Mouse (Mus musculus) CH12F3 (cell line): ENCODE data around the gene Snx33.
"Not testable (repeated sequence)": the region's sequence is repeated elsewhere in the genome, so short reads cannot be mapped to it uniquely, and the experiment has no call there.

ENCODE experiments used
- in situ Hi-C: fragments of 300-500 bp; cut with MboI; formaldehyde crosslinking; loops from 2 replicates; pipeline ENCODE4 v1.14.3; 2020; ENCODE audit warnings: low sequenced_read_pairs

Gene Snx33

GRCm38 (mm10) chr9:56926025-56926360 is 2.2 kb downstream of the Snx33 start:
- in situ Hi-C loops = no loop called here

DNA sequence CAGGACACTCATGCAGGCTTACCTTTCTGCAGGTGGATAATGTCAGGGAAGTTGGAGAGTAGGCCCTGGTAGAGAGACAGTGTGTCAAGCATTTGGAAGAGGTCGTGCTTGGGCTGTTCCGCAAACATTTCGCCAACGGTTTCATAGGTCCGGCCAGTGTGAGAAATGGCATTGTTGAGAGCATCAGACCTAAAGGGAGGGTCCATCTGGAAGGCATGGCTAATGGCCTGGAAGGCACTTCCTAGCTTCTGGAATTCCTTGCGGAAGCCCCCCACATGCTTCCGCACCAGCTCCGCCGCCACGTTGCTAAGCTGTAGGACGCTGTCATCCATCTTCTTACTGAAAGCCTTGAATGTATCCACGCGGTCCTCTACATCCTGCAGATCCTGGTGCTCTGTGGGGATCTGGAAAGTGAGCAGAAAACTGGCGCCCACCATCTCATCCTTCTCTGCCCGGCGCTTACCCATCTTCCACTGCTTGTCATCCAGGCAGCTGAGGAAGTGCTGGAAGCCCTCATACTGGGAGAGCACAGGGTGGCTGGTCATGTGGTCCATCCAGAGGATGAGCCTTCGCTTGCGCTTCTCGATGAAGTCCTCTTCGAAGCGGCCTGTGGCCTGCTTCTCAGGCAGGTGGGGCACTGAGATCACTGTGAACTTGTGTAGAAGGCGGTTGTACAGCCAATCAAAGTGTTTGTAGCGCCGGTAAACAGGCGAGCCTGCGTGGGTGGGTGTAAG is 2.7 kb downstream of the Snx33 start:
- in situ Hi-C loops = no loop called here

DNA sequence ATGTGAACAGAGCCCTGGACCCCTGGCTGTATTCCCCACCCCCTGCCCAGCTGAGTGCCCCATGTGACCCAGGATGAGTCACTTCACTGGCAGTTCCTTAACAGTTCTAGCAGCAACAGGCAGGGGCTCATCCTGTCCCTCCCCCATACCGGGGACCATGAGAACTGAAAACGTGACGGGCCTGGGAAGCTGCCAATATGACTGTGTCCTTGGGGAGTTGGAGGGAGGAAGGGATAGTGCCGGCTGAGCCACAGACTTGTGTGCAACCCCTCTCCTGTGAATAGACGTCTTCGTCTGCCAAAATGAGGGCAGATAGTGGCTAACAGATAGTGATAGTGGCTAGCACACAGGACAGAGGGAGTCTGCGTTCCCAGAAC is 3.5 kb downstream of the Snx33 start:
- in situ Hi-C loops = no loop called here

DNA sequence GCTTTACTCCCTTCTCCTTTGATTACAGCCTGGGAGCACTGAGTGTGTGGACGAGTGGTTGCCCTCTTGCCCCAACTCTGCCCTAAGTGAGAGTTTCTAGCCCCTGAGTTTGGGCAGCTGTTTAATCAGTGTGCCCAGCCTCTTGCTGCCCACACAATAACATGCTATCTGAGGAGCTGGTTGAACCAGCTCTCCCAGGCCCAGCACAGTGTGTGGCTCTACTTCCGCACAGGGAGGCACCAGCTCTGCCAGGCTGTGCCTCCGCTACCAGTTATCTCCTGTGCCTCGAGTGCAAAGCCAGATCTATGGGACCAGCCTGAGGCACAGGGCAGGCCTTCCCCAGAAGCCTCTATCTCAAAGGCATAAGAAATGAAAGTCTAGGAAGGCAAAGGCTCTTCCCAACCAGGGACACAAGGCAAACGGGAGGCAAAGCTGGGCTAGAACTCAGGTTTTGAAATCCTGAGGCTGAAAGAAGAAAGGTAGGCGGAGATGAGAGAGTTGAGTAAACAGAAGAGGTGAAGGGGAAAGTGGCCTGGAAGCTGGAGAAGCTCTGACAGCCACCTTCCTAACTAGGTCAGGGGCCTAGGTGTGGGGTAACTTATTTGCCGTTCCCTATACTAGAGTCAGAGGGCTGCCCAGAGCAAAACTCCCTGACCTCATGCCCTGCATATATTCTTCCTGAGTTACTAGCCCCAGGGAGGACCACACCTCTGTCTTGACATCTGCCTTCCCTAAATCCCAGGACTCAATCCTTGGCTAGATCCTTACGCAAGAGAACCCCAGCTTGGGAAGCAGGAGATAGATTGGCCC is 4.1 kb downstream of the Snx33 start:
- in situ Hi-C loops = no loop called here

DNA sequence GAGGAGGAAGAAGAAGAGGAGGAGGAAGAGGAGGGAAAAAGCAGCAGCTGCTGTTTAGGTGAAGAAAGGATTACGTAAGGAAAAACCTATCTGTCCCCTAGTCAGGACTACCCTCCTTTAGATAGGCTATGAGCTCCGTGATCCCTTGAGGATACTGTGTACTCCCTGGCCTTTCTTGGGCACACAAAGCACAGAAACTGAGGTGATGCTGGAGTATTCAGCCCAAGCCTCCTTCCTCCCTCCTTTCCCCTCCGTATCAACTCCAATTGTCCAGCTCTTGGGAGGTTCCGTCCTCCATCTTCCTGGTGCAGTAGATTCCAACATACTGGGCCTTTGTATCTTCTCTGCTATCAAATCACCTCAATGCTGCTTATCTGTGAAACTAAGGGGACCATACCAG is 5.4 kb downstream of the Snx33 start:
- in situ Hi-C loops = no loop called here

GRCm38 (mm10) chr9:56918466-56918865 is 9.7 kb downstream of the Snx33 start:
- in situ Hi-C loops = no loop called here

DNA sequence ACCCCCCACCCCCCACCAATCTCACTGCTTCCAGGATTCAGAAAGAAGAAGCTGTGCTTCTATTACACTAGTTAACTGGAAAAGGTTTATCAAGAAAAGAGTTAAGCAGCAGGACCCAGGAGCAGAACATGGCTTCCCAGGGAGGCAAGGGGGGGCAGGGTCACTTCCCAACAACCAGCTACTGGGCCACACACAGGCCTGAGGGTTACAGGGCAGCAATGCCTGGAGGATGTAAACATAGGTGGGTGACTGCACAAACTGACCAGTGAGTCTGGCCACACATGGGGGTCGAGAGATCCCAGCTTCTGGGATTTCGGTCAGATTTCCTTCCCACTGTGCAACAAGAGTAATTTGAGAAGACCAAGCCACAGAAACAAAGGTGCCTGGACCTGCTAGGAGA is 11.0 kb downstream of the Snx33 start:
- in situ Hi-C loops = no loop called here

DNA sequence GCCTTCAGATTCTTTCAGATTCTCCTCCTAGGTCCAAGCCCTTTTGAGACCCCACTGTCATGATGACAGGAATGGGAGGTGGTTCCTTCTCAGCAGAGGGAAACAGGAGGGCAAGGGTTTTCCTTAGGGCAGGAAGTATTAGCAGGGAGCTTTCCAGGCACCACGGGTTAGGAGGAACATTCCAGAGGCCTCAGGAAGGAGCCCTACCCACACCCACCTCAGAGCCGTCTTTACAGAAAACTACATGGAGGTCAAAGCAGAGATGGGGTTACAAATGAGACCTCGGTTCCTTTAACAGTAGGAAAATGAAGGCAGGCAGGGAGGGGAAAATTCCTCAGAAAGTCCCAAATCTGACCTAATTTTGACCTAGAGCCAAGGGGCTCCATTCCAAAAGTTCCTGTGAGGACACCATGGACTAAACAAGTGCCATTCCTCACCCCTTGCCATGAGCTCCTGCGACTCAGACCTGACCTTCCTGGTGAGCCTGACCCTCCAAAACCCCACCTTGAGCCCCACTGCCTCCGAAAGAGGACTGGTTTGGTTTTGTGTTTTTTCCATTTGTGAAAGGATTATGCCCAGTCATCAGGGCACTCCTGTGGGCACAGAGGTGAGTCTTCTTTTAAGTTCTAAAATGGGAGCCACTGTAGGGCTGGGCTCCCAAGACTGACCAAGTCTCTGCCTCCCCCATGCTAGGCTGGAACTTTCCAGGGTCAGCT is 12.3 kb downstream of the Snx33 start:
- in situ Hi-C loops = no loop called here

DNA sequence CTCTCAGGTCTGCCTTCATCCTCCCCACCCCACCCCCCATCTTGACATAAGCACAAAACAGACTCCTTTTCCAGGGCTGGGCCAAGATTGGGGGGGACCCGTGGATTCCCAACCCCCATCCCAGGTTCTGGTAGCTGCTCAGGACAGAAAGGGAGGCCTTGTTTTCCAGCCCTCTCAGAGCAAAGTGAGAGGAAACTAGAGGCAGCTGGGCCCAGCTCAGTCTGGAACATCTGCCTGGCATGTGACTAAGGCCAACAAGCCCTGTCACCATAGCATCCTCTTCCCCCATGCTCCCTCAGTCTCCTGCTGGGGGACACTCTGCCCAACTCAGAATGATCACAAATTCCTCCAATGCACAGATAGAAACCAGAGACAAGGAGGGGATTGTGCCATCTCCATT is 13.1 kb downstream of the Snx33 start:
- in situ Hi-C loops = no loop called here

- in situ Hi-C loops = no loop called here
Observed at GRCm38 (mm10) chr9:56913991-56914390, 14.2 kb downstream of the Snx33 start.

- in situ Hi-C loops = no loop called here
Observed at GRCm38 (mm10) chr9:56911017-56911416, 17.2 kb downstream of the Snx33 start.

DNA sequence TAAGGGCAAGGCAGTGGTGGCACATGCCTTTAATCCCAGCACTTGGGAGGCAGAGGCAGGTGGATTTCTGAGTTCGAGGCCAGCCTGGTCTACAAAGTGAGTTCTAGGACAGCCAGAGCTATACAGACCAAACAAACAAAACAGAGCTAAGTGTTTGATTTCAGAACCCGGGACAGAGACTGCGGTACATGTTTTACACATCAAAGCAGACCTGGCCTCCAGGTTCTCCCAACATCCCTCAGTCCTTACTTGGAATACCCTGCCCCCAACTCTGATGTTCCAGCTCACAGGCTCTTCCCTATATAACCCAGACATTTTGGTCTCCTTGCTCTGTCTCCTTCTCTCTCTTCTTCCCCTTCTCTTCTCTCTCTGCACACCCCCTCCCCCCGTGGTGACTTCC is 18.2 kb downstream of the Snx33 start:
- in situ Hi-C loops = not testable (repeated sequence)

DNA sequence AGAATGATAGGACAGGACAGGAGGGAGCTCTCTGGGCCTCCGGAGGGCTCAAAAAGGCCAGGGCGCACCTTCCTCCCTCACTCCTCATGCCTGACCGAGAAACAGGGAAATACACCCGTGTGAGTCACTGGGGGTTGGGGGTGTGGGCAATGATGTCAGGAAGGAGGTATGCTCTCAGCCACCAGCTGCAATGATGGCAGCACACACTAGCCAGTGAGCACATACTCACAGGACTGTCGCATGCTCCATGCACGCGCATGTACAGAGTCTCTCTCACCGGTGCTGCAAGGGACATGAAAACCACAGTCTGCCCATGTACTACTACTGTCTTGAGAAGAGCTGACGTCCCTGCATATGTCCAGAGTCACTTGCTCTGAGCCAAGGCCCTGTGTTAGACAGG is 20.6 kb downstream of the Snx33 start:
- in situ Hi-C loops = no loop called here

- in situ Hi-C loops = no loop called here
Observed at GRCm38 (mm10) chr9:56903662-56904061, 24.5 kb downstream of the Snx33 start.

DNA sequence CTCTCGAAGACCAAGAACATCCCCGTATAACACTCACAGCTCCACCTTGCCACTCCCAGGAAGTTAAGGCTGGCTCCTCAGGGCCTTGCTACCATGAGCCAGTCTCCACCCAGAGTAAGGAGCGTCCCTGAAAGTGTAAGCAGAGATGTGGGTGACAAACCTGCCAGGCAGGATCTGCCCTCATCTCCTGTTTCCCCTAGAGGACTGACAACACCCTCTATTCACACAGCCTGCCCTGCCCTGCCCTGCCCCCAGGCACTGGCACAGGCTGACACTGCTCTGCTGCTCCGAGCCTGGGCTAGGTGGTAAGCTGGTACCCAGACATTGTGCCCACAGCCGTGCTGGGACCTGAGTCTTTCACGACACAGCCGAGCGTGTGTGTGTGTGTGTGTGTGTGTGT is 27.0 kb downstream of the Snx33 start:
- in situ Hi-C loops = no loop called here

DNA sequence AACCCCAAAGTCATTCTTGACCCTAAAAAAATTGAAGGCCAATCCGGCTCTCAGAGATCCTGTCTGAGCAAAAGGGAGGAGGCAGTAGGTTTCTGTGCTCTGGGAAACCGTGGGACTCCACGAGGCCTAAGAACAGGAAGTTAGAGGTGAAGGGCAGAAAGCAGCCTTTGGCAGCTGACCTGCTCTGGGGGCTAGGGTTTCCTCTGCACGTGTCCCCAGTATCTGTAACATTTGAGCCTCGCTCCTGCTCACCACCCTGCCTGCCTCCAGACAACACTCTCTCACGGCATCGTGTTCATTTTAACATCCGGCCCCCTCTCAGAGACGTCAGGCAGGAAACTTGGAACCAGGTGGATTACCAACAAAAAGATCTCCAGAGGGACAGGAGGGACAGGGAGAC is 27.6 kb downstream of the Snx33 start:
- in situ Hi-C loops = no loop called here

DNA sequence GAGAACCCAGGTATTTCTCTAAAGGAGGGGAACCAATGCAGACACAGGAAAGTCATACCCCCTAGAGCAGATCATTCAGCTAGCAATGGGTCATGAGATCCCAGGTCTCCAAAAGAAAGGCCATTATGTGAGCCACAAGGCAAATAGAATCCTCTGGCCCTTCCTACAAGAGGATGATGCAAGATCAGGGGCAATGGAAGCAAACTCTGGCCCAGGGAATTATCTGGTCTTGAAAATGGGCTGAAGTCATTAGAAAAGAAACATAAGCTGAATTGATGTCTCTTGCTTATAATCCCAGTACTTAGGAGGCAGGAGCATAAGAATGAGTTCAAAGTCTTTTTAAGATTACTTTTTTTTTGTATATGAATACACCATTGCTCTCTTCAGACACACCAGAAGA is 28.1 kb downstream of the Snx33 start:
- in situ Hi-C loops = no loop called here

DNA sequence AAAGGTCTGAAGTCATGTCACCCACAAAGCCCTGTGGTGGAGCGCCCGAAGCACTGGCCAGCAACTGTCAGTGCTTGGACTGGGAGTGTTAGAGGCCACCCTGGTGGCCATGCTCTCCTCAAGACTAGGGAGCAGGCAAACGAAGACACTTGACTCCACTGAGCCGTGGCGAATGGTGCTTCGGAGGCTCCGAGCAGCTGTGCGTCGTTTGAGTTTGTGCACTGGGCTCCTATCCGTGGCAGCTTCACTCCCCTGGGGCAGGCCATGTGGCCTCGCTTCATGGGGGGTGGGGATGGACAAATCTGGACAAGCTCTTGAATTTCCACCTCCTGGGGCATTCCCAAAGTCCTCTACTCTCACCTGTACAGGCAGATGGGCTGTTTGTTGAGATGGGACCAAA is 28.8 kb downstream of the Snx33 start:
- in situ Hi-C loops = no loop called here

DNA sequence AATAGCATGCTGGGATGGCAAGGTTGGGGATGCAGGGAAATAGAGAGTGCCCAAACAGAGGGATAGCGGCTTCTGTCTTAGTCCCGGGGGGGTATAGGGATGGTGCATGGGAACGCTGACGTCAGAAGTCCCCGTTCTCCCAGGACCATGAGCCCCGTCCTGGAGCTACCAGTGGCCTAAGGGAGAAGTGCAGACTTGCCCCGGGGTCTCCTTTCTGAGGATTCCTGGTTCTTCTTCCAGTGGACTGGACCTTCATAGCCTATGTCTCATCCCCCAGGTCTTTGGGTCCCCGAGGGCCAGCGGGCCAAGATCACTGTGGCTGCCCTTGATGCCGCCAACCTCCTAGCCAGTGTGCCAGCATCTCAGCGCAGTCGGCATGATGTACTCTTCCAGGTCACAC is 31.4 kb downstream of the Snx33 start:
- in situ Hi-C loops = no loop called here

- in situ Hi-C loops = no loop called here
Observed at GRCm38 (mm10) chr9:56894006-56894405, 34.2 kb downstream of the Snx33 start.

- in situ Hi-C loops = no loop called here
Observed at GRCm38 (mm10) chr9:56893313-56893712, 34.9 kb downstream of the Snx33 start.

GRCm38 (mm10) chr9:56892111-56892510 is 36.1 kb downstream of the Snx33 start:
- in situ Hi-C loops = no loop called here
